Mouse (Mus musculus): ENCODE results near the gene Nptxr.
"Not testable (repeated sequence)": the region's sequence is repeated elsewhere in the genome, so short reads cannot be mapped to it uniquely, and the experiment has no call there.

Nptxr gene

GRCm38 (mm10) chr15:79822265-79823199 is 18.0 kb upstream of the Nptxr start:
- no peak for DNase-seq (ENCODE audit: low spot score)

GRCm38 (mm10) chr15:79818325-79818724 is 13.8 kb upstream of the Nptxr start:
- no peak for DNase-seq (ENCODE audit: low spot score)

DNA sequence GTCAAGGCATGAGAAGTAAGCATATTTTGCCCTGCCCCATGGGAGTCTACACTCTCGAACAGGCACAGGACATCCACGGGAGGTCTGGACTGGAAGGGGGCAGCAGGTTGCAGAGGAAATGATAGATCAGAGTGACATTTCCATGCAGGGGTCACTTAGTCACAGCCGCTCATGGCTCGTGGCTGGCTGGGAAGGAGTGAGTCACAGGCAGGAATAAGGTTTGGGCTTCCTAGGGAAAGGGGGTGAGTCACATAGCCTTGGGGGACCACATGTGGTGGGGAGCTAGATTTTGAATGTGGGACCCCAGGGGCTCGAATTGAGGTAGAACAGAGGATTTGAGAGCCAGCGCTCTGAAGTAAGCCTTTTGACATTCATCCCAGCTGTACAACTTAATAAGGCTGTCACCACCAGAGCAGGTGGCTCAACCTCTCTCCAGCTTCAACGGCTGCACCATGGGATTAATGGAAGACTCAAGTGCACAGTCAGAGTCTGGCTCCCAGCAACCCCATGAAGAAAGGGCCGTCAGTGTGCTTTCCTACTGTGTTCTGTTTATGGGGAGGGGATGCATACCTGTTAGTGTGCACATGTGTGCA is 9.2 kb upstream of the Nptxr start:
- no peak for DNase-seq (ENCODE audit: low spot score)

DNA sequence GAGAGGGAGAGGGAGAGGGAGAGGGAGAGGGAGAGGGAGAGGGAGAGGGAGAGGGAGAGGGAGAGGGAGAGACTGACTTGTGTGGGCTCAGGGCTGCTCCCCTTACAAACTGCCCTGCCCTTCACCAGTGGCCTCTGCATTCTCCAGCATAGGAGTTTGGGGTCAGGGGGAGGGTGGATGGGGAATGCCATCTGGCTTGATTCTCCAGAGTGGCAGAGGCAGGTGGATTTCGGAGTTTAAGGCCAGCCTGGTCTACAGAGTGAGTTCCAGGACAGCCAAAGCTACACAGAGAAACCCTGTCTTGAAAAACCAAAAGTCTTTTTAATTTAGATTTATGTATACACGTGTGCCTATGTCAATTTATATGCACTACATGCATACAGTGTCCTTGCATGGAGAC is 8.3 kb upstream of the Nptxr start:
- not testable (repeated sequence) for DNase-seq (ENCODE audit: low spot score)

- DNase-seq (ENCODE audit: low spot score): no peak
Measured at GRCm38 (mm10) chr15:79810997-79811396, 6.4 kb upstream of the Nptxr start.

DNA sequence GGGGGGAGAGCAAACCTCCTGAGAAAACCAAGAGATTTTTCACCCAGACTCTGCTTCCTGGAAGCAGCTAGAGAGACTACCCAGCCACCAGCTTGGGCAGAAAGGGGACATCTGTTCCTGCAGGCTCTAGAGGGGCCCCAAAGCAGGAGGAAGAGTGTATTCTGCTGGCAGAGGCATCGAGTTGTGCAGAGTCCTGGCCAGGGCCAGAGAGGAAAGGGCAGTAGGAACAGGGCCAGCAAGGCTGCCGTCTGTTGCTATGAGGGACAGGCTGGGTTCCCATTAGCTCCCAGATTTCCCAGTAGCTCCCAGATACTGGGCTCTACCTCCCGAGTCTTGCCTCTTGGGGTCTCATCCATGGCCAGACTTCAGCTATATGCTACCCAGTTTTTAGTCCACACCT is 5.5 kb upstream of the Nptxr start:
- DNase-seq (ENCODE audit: low spot score): no peak

- DNase-seq (ENCODE audit: low spot score): no peak
Measured at GRCm38 (mm10) chr15:79808658-79809057, 4.1 kb upstream of the Nptxr start.

- no peak for DNase-seq (ENCODE audit: low spot score)
Measured at GRCm38 (mm10) chr15:79808114-79808513, 3.5 kb upstream of the Nptxr start.

GRCm38 (mm10) chr15:79807050-79807449 is 2.5 kb upstream of the Nptxr start:
- DNase-seq (ENCODE audit: low spot score): no peak

DNA sequence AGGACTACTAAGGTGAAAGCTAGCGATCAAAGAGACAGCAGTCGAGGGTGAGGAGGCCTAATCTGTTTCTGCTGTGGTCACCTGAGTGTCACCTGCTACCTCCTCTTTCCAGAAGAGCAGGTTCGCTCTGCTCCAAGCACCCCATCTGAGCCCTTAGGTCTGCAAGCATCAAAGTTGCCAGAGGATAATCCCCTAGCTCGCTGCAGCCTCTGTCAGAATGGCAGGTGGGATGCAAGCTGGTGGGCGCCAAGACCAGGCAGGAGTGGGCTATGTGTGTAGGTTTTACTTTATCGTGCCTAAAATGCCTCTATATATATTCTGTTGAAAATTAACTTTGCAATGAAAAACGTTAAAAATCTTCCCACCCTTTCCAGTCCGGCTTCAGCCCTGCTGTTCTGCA is 680 bp upstream of the Nptxr start:
- DNase-seq (ENCODE audit: low spot score): no peak

GRCm38 (mm10) chr15:79803533-79804351 is 824 bp downstream of the Nptxr start:
- DNase-seq (ENCODE audit: low spot score): peak; percentile 13

DNA sequence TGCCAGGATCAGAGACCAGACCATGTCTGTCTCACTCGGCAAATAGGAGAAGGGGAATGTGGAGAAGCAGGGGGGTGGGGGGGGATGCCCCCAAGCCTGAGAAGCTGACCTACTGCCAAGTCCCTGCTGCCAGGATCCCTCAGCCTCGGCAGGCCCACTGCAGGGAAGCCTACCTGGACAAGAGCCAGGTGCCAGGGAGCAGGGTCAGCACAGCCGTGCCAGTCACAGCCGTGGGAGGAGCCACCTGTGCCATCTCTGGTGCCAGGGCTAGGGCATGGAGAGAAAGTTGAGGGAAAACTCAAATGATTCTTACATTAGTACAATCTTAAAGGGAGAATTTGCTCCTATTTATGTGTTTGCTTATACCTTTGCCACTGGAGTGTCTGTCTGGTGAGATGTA is 2.3 kb downstream of the Nptxr start:
- DNase-seq (ENCODE audit: low spot score): no peak

DNA sequence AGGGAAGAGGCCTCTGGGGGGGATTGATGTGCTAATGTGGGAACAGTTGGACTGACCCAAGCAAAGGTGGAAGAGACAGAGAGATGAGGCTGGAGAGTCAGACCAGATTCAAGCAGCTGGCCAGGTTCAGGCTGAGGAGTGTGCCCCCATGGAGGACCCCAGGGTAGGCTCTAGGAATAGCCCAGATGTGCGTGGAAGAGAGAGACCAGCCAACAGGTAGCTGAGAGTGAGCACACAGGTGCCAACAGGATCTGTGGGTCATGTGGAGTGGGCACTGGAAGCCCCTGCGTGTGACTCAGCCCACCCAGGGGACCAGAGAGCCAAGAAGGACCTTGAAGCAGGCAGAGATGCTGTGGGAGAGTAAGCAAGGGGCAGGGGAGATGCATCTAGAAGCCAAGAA is 2.9 kb downstream of the Nptxr start:
- DNase-seq (ENCODE audit: low spot score): no peak

GRCm38 (mm10) chr15:79800701-79801100 is 3.9 kb downstream of the Nptxr start:
- no peak for DNase-seq (ENCODE audit: low spot score)

GRCm38 (mm10) chr15:79798591-79798990 is 6.0 kb downstream of the Nptxr start:
- DNase-seq (ENCODE audit: low spot score): no peak

DNA sequence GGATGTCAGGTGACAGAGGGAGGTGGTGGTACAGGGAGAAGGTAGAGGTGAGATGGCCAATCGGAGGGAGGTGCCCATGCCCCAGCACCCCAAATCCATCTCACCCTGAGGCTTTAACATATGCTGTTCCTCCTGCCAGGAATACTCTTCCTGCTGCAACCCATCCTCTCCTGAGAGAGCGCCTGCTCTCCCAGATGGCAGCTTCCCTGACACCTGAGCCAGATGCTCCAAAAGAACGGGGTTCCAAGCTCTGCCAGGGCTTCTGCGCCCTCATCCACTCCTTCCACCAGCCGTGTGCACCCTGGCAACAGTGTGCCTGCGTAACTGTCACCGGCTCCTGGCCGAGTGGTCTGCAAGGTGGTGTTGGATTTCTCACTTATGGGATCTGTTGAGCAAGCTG is 6.9 kb downstream of the Nptxr start:
- DNase-seq (ENCODE audit: low spot score): no peak

DNA sequence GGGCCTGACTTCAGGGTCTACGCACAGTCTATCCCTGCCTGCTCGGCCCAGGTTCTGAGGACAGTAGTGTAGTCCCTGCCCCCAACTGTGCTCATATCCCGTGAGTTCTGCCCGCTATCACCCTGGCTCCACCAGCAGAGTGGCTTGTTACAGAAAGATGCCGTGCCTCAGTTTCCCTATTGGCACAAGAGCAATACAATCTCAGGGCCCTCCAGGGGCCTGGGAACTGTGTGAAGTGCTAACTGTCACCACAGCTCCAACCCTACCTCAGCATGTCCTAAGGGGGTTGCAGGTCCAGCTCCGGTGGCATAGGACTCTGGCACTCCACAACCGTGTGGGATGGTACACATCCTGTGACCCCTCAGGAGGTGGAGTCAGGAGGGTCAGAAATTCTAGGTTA is 7.5 kb downstream of the Nptxr start:
- no peak for DNase-seq (ENCODE audit: low spot score)

DNA sequence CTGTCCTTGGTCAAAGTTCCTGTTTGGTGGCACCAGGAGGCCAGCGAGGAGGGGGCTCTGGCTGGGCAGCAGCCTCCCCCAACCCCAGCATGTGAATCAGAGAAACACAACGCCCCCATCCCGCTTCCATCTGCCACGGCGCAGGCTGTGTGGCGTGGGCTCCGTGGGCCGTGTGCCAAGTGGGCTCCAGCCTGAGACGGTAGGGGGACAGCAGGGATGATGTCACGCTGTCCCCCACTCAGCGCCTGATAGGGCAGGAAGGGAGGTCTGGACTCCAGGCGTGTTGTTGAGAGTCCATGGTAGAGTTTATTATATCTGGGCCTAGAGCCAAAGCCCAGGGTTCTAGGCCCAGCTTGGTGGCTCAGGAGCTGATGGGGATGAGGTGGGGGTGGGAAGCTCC is 8.3 kb downstream of the Nptxr start:
- no peak for DNase-seq (ENCODE audit: low spot score)

- DNase-seq (ENCODE audit: low spot score): no peak
Measured at GRCm38 (mm10) chr15:79794173-79794572, 10.4 kb downstream of the Nptxr start.

- no peak for DNase-seq (ENCODE audit: low spot score)
Measured at GRCm38 (mm10) chr15:79793076-79793475, 11.5 kb downstream of the Nptxr start.

GRCm38 (mm10) chr15:79792455-79792854 is 12.1 kb downstream of the Nptxr start:
- DNase-seq (ENCODE audit: low spot score): no peak

DNA sequence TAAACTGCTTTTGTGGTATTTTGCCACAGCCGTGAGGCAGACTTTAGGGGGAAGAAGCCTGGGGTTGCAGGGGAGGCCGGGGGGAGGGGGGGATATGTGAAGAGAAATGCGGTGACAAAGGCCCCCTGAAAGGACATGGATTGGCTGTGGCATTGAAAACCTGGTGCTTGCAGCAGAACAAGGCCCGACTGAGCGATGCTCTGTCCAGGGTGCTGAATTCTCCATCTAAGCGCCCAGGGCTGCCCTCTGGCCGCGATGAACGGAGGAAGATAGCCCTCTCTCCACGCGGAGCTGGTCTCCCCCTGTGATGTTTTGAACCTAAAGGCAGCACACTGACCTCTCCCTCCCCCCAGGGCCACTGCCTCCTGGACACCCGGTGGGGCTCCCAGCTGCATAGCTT is 13.1 kb downstream of the Nptxr start:
- DNase-seq (ENCODE audit: low spot score): peak; percentile 54

- no peak for DNase-seq (ENCODE audit: low spot score)
Measured at GRCm38 (mm10) chr15:79790905-79791304, 13.7 kb downstream of the Nptxr start.

Data from yolk sac, embryonic 10.5 days (tissue).